Mouse (Mus musculus) ES-E14 (cell line): ENCODE results near the gene Evx2. TPM values are rescaled to one million over a fixed set of nuclear protein-coding genes. Genes with fewer than 3 reads are reported as not detected.
A peak's percentile ranks its signal among the peaks of the same experiment; 100 is the strongest.

Experiments
- DNase-seq: peaks from one replicate; pipeline ENCODE4 v3.0.0-alpha.2; 2013; ENCODE audit warnings: low read depth, low spot score
- H3K27ac ChIP-seq: 2 replicates; pipeline ENCODE4 v1.5.1; 2012; ENCODE audit warnings: low read depth, mild to moderate bottlenecking, low read length, moderate library complexity, mixed read lengths; ENCODE audit not compliant: poor library complexity, insufficient read depth, severe bottlenecking
- H3K36me3 ChIP-seq: 2 replicates; pipeline ENCODE4 v1.6.1; 2012; ENCODE audit warnings: mild to moderate bottlenecking, low read length, moderate library complexity, mixed read lengths; ENCODE audit not compliant: control insufficient read depth, poor library complexity, insufficient read depth, severe bottlenecking
- H3K4me1 ChIP-seq, 2 experiments: fragments of 150-350 bp in 1 of 2; sonication (generic) in 1 of 2; 2 replicates each; pipeline ENCODE4 v1.6.1; 2012; ENCODE audit warnings: low read length in 2 of 2, mild to moderate bottlenecking in 1 of 2, mixed read lengths in 1 of 2; ENCODE audit not compliant: control insufficient read depth in 2 of 2, insufficient read depth in 2 of 2, poor library complexity in 1 of 2
- H3K4me3 ChIP-seq, 2 experiments: fragments of 150-350 bp in 1 of 2; sonication (generic) in 1 of 2; 2 replicates each; pipeline ENCODE4 v1.5.1; 2012; ENCODE audit warnings: low read length in 2 of 2, low read depth in 1 of 2, mild to moderate bottlenecking in 1 of 2, mixed read lengths in 1 of 2; ENCODE audit not compliant: insufficient read depth in 1 of 2, poor library complexity in 1 of 2, severe bottlenecking in 1 of 2
- H3K9ac ChIP-seq: 2 replicates; pipeline ENCODE4 v1.6.1; 2012; ENCODE audit warnings: low read depth, mild to moderate bottlenecking, low read length, mixed read lengths; ENCODE audit not compliant: poor library complexity, insufficient read depth, severe bottlenecking
- H3K9me3 ChIP-seq: fragments of 150-350 bp; sonication (generic); 2 replicates; pipeline ENCODE4 v1.6.1; 2012; ENCODE audit warnings: low read depth, mild to moderate bottlenecking, low read length; ENCODE audit not compliant: control insufficient read depth, insufficient read depth
- CHD2 ChIP-seq: IDR thresholded peaks from 2 replicates; pipeline ENCODE4 v1.6.1; 2014; ENCODE audit warnings: mild to moderate bottlenecking, low read depth, low read length, inconsistent platforms
- HCFC1 ChIP-seq: IDR thresholded peaks from 2 replicates; pipeline ENCODE4 v1.6.1; 2012; ENCODE audit warnings: low read length, inconsistent platforms, borderline replicate concordance; ENCODE audit not compliant: insufficient read depth
- MAFK ChIP-seq: IDR thresholded peaks from 2 replicates; pipeline ENCODE4 v1.6.1; 2014; ENCODE audit warnings: mild to moderate bottlenecking, low read depth, low read length, inconsistent platforms; ENCODE audit not compliant: insufficient read depth
- ZC3H11A ChIP-seq: IDR thresholded peaks from 2 replicates; pipeline ENCODE4 v1.6.1; 2012; ENCODE audit warnings: low read depth, mild to moderate bottlenecking, inconsistent platforms, low read length, borderline replicate concordance
- ZNF384 ChIP-seq: IDR thresholded peaks from 2 replicates; pipeline ENCODE4 v1.6.1; 2012; ENCODE audit warnings: low read depth, low read length, inconsistent platforms
- in situ Hi-C, 2 experiments: fragments of 600-800 bp; cut with MboI; formaldehyde crosslinking; loops; one replicate each; pipeline ENCODE4 v1.15.1; 2025; ENCODE audit warnings: low sequenced_read_pairs in 2 of 2, inconsistent platforms in 1 of 2; ENCODE audit not compliant: unreplicated experiment in 2 of 2
- total RNA-seq: library from RNA; depleted of rRNA; stranded (reverse); fragments of 300-350 nt; gene quantifications from 2 replicates; pipeline ENCODE4 v1.2.3, GENCODE M21; 2012

Gene Evx2
- total RNA-seq, 1 experiment, result not detected

- peak overlapping the region; percentile 67 for H3K9ac ChIP-seq
- peaks cover 0 to 5% of the 10 kb centered on the region in 2 experiments; a peak in 1 of 4 replicates for H3K4me1 ChIP-seq
- no peak overlapping the region for H3K27ac ChIP-seq
- DNase-seq, result no peak
- peak overlapping the region; percentile 18 to 79 for H3K4me3 ChIP-seq
- H3K36me3 ChIP-seq, result no peaks in the 10 kb centered on the region
- H3K9me3 ChIP-seq, result no peaks in the 10 kb centered on the region
- TF ChIP-seq ZC3H11A (no peak), HCFC1 (no peak), CHD2 (no peak), ZNF384 (no peak), MAFK (no peak)
- in situ Hi-C loops, result loop anchor here (25.0 kb wide), 2 partner anchors 607 to 882 kb away; no protein-coding TSS in a partner anchor
These were observed 46.2 kb upstream of the Evx2 start for GRCm38 (mm10) chr2:74705467-74706089.

- Histone ChIP-seq H3K4me1 (peaks cover 0 to 5% of the 10 kb centered on the region in 2 experiments; a peak in 1 of 4 replicates), H3K9me3 (no peaks in the 10 kb centered on the region), H3K4me3 (peak overlapping the region; percentile 42 to 79; a peak in 3 of 4 replicates), H3K36me3 (no peaks in the 10 kb centered on the region), H3K9ac (peak overlapping the region; percentile 67), H3K27ac (no peak overlapping the region)
- TF ChIP-seq HCFC1 (no peak), ZC3H11A (no peak), ZNF384 (0 out of 2 replicates have a peak, but pooled peaks have one; percentile 24), MAFK (no peak), CHD2 (no peak)
- in situ Hi-C loops, result loop anchor here (5.0 to 25.0 kb wide), 3 partner anchors 437 to 882 kb away; no protein-coding TSS in a partner anchor
- no peak for DNase-seq
These were observed 45.7 kb upstream of the Evx2 start for GRCm38 (mm10) chr2:74704999-74705466.

DNA sequence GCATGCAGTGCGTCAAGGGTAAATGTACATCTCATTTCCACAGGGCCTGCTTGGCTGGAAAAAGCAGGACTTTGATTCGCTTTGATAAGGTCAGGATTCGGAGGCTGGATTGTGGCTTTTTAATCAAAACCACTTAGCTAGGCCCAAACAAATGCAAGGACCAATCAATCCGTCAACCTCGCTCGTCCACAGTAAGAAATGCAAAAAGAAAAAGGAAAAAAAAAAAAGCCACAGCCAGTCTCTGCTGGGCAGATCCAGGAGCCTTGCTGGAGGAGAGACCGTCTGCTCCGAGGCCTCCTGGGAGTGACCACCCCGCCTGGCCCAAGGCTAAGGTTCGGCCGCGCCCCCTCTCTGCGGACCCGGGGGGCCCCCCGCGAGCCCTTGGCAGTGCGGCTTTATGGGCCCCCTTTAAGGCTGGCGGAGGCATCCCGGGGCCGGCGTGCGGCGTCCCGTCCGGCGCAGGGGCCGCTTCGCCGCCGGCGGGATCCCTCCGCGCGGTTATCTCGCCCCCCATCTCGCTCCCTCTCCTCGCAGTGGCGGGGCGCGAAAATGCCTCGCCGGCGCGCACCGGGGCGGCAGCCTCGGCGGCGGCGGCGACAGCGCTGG is 45.1 kb upstream of the Evx2 start, which contains the start of gene Hoxd8:
Gene Hoxd8, plus strand, starts transcription at position 223 of the 606 bp plus-strand sequence.
- Histone ChIP-seq H3K9ac (peak within 1 kb of the TSS; percentile 67), H3K4me1 (peaks cover 0 to 5% of the 10 kb centered on the region in 2 experiments; a peak in 1 of 4 replicates), H3K9me3 (no peaks in the 10 kb centered on the region), H3K36me3 (no peaks in the 10 kb centered on the region), H3K4me3 (peak within 1 kb of the TSS; percentile 42 to 79; a peak in 3 of 4 replicates), H3K27ac (no peak within 1 kb of the TSS)
- DNase-seq, result no peak
- in situ Hi-C loops, result loop anchor here (5.0 to 25.0 kb wide), 3 partner anchors 438 to 883 kb away; no protein-coding TSS in a partner anchor
- peak; percentile 54 for TF ChIP-seq ZNF384
- no peak for TF ChIP-seq MAFK

DNA sequence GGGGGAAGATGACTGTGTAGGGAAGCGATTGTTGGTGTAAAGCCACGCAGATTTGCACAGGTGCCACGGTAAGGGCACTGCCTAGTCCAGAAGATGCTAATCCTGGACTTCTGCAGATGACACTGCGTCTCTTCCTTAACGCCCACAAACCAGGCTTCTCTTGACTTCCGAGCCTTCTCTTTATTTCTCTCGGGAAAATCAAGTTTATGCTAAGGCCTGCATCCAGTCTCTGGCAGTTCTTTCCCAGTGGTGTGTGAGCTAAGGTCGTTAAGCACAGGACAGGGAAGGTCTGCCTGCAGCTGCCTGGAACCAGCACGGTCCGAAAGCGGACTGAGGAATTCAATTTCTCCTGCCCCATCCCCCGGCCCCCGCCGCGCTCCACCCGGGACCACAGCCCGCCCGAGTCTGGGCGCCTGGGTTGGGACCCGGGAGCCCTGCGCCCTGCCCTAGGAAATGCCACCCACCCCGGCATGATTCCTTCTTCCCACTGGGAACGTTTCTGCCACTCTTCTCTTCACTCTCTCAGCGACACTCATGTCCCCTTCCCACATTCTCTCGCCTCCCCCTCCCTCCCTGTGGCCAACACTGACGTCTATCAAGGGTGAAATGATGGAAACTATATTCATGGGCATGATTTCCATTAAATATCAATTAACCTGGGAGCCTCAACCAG is 44.5 kb upstream of the Evx2 start:
- Histone ChIP-seq H3K4me3 (no peak overlapping the region; a peak in 1 of 4 replicates), H3K36me3 (no peaks in the 10 kb centered on the region), H3K9me3 (no peaks in the 10 kb centered on the region), H3K4me1 (peaks cover 0 to 7% of the 10 kb centered on the region in 2 experiments; a peak in 1 of 4 replicates), H3K27ac (no peak overlapping the region), H3K9ac (no peak overlapping the region)
- no peak for TF ChIP-seq ZNF384
- in situ Hi-C loops, result loop anchor here (5.0 to 25.0 kb wide), 3 partner anchors 438 to 883 kb away; no protein-coding TSS in a partner anchor
- DNase-seq, result no peak
